Mouse (Mus musculus) E14TG2a.4 (cell line): ENCODE measurements around the gene Bbs9.

Experiments used
- CTCF ChIP-seq: conservative IDR thresholded peaks from 2 replicates; pipeline ENCODE4 v1.5.1; 2014; ENCODE audit warnings: low read length
- POU5F1 ChIP-seq: IDR thresholded peaks from 2 replicates; pipeline ENCODE4 v1.6.1; 2014; ENCODE audit warnings: low read length, borderline replicate concordance

GRCm38 (mm10) chr9:22822770-22823169, 347.3 kb downstream of the Bbs9 start:
- TF ChIP-seq CTCF (no peak), POU5F1 (no peak)
